Mouse (Mus musculus) ES-Bruce4 (cell line): ENCODE measurements at regions not wholly inside any gene's neighbourhood (a gene's known extent, or its start where the extent isn't known, plus 50 kb on each side); places are given as distances from the start of the nearest gene placed in this dataset.

Experiments used
- CTCF ChIP-seq: IDR thresholded peaks from one replicate; pipeline ENCODE4 v1.8.1; 2011; ENCODE audit warnings: low read depth, low read length
- EP300 ChIP-seq: IDR thresholded peaks from 2 replicates; pipeline ENCODE4 v1.6.1; 2011; ENCODE audit warnings: low read depth, low read length; ENCODE audit not compliant: insufficient read depth
- POLR2A ChIP-seq: IDR thresholded peaks from one replicate; pipeline ENCODE4 v1.8.1; 2011; ENCODE audit warnings: low read length; ENCODE audit not compliant: insufficient read depth

DNA sequence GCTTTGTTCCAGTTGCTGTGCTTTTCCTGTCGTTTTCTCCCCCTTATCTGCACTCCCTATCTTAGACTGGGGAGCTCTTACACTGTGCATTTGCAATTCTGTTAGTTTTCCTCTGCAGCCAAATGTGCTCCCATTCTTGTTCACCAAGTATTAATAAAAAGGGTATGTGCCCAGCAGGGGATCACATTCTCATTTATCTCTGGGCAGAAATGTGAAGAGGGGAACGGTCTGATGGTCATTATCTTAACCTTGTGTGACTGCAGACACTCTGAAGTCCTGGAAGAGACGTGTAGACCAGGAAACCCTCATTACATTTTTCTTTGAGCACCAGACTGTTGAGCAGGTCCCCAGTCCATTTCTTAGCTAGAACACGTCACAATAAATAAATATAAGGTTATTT, 336.6 kb downstream of the Rnd3 start:
- TF ChIP-seq POLR2A (no peak), CTCF (no peak), EP300 (no peak)
